Mouse (Mus musculus) CH12.LX (cell line): Measurements from ENCODE around the gene Ntsr1. TPM values are rescaled to one million over a fixed set of nuclear protein-coding genes. Genes with fewer than 3 reads are reported as not detected.

ENCODE experiments used
- DNase-seq: peaks from one replicate; pipeline ENCODE4 v3.0.0-alpha.2; 2013; ENCODE audit errors: extremely low read depth
- H3K27ac ChIP-seq: 2 replicates; pipeline ENCODE4 v1.5.1; 2012; ENCODE audit warnings: low read depth, mild to moderate bottlenecking, control low read depth, moderate library complexity; ENCODE audit not compliant: insufficient read depth
- H3K27me3 ChIP-seq: replicated peaks from 2 replicates; pipeline ENCODE3; 2012; ENCODE audit warnings: inconsistent platforms
- H3K36me3 ChIP-seq, 2 experiments: replicated peaks in 1 of 2; 2 replicates each; pipeline versions ENCODE3 to v1.6.1; 2012; ENCODE audit warnings: inconsistent platforms in 1 of 2, low read length in 1 of 2, mild to moderate bottlenecking in 1 of 2, mixed read lengths in 1 of 2, moderate library complexity in 1 of 2; ENCODE audit not compliant: control insufficient read depth in 1 of 2, insufficient read depth in 1 of 2
- H3K4me1 ChIP-seq, 2 experiments: 2 replicates each; pipeline ENCODE4 v1.6.1; 2012; ENCODE audit warnings: inconsistent platforms in 1 of 2, moderate library complexity in 1 of 2; ENCODE audit not compliant: insufficient read depth in 2 of 2, control insufficient read depth in 1 of 2
- H3K4me2 ChIP-seq: 2 replicates; pipeline ENCODE4 v1.6.1; 2012; ENCODE audit warnings: low read depth, mild to moderate bottlenecking, control low read depth; ENCODE audit not compliant: poor library complexity, insufficient read depth, severe bottlenecking
- H3K4me3 ChIP-seq, 3 experiments: fragments of 150-350 bp in 1 of 3; sonication (generic) in 1 of 3; replicated peaks in 1 of 3; 2 replicates each; pipeline versions ENCODE3 to v1.5.1; 2011 to 2012; ENCODE audit warnings: low read depth in 2 of 3, low read length in 2 of 3, mild to moderate bottlenecking in 2 of 3, moderate library complexity in 2 of 3, control low read depth in 1 of 3, improper control_type of control experiment in 1 of 3, inconsistent platforms in 1 of 3, mixed read lengths in 1 of 3; ENCODE audit not compliant: poor library complexity in 1 of 3
- H3K79me2 ChIP-seq: replicated peaks from 2 replicates; pipeline ENCODE4 v1.6.1; 2012; ENCODE audit warnings: mild to moderate bottlenecking, moderate library complexity; ENCODE audit not compliant: control insufficient read depth, poor library complexity, insufficient read depth, severe bottlenecking; ENCODE audit errors: extremely low read depth
- H3K9ac ChIP-seq: 2 replicates; pipeline ENCODE4 v1.6.1; 2012; ENCODE audit warnings: low read depth, mild to moderate bottlenecking, control low read depth, moderate library complexity; ENCODE audit not compliant: insufficient read depth
- H3K9me3 ChIP-seq: replicated peaks from 2 replicates; pipeline ENCODE3; 2012; ENCODE audit warnings: low read length, inconsistent platforms, mixed read lengths
- BHLHE40 ChIP-seq: IDR thresholded peaks from 2 replicates; pipeline ENCODE4 v1.6.1; 2011; ENCODE audit warnings: mild to moderate bottlenecking, low read depth, low read length, improper control_type of control experiment
- CHD2 ChIP-seq: IDR thresholded peaks from 2 replicates; pipeline ENCODE4 v1.6.1; 2011; ENCODE audit warnings: low read length, improper control_type of control experiment
- CTCF ChIP-seq, 2 experiments: IDR thresholded peaks in 1 of 2; conservative IDR thresholded peaks in 1 of 2; 2 replicates each; pipeline ENCODE4 v1.5.1; 2011 to 2012; ENCODE audit warnings: low read depth in 2 of 2, low read length in 2 of 2, improper control_type of control experiment in 1 of 2, inconsistent platforms in 1 of 2, mild to moderate bottlenecking in 1 of 2, moderate library complexity in 1 of 2
- ETS1 ChIP-seq: conservative IDR thresholded peaks from 2 replicates; pipeline ENCODE4 v1.6.1; 2012; ENCODE audit warnings: low read depth, mild to moderate bottlenecking, inconsistent platforms, low read length, improper control_type of control experiment, moderate library complexity
- GABPA ChIP-seq: IDR thresholded peaks from 2 replicates; pipeline ENCODE4 v1.6.1; 2012; ENCODE audit warnings: low read depth, low read length, improper control_type of control experiment, inconsistent platforms; ENCODE audit not compliant: insufficient replicate concordance
- KAT2A ChIP-seq: IDR thresholded peaks from 2 replicates; pipeline ENCODE4 v1.6.1; 2012; ENCODE audit warnings: low read length, improper control_type of control experiment, inconsistent platforms; ENCODE audit not compliant: insufficient replicate concordance
- MAX ChIP-seq: IDR thresholded peaks from 2 replicates; pipeline ENCODE4 v1.6.1; 2011; ENCODE audit warnings: low read length, improper control_type of control experiment
- MAZ ChIP-seq: IDR thresholded peaks from 2 replicates; pipeline ENCODE4 v1.6.1; 2012; ENCODE audit warnings: low read depth, mild to moderate bottlenecking, inconsistent platforms, low read length, improper control_type of control experiment, moderate library complexity
- MXI1 ChIP-seq: IDR thresholded peaks from 2 replicates; pipeline ENCODE4 v1.6.1; 2011; ENCODE audit warnings: mild to moderate bottlenecking, low read depth, low read length, improper control_type of control experiment
- MYC ChIP-seq: IDR thresholded peaks from 2 replicates; pipeline ENCODE4 v1.6.1; 2011; ENCODE audit warnings: low read depth, mild to moderate bottlenecking, improper control_type of control experiment, low read length
- POLR2A ChIP-seq: IDR thresholded peaks from 2 replicates; pipeline ENCODE4 v1.6.1; 2011; ENCODE audit warnings: low read depth, mild to moderate bottlenecking, improper control_type of control experiment, low read length
- RAD21 ChIP-seq: IDR thresholded peaks from 2 replicates; pipeline ENCODE4 v1.6.1; 2011; ENCODE audit warnings: low read depth, mild to moderate bottlenecking, low read length, improper control_type of control experiment, moderate library complexity
- SIN3A ChIP-seq: IDR thresholded peaks from 2 replicates; pipeline ENCODE4 v1.6.1; 2012; ENCODE audit warnings: low read length, improper control_type of control experiment, inconsistent platforms
- SMC3 ChIP-seq: IDR thresholded peaks from 2 replicates; pipeline ENCODE4 v1.6.1; 2011; ENCODE audit warnings: low read depth, low read length, improper control_type of control experiment
- TBP ChIP-seq: conservative IDR thresholded peaks from 2 replicates; pipeline ENCODE4 v1.6.1; 2011; ENCODE audit warnings: low read depth, low read length, improper control_type of control experiment
- TCF12 ChIP-seq: IDR thresholded peaks from 2 replicates; pipeline ENCODE4 v1.6.1; 2014; ENCODE audit warnings: low read depth, mild to moderate bottlenecking, inconsistent platforms, low read length, improper control_type of control experiment
- UBTF ChIP-seq: IDR thresholded peaks from 2 replicates; pipeline ENCODE4 v1.6.1; 2012; ENCODE audit warnings: low read depth, mild to moderate bottlenecking, inconsistent platforms, low read length, improper control_type of control experiment, moderate library complexity
- USF1 ChIP-seq: IDR thresholded peaks from 2 replicates; pipeline ENCODE4 v1.6.1; 2014; ENCODE audit warnings: low read depth, mild to moderate bottlenecking, inconsistent platforms, low read length, improper control_type of control experiment
- USF2 ChIP-seq: conservative IDR thresholded peaks from 2 replicates; pipeline ENCODE4 v1.6.1; 2011; ENCODE audit warnings: low read depth, low read length, improper control_type of control experiment
- dilution Hi-C: fragments of 300-500 bp; cut with MboI; formaldehyde crosslinking; loops from 2 replicates; pipeline ENCODE4 v1.14.3; 2020; ENCODE audit warnings: low sequenced_read_pairs; ENCODE audit not compliant: extremely low pct_unique_long_range_greater_than_20kb, extremely low pct_ligation_motif_present
- in situ Hi-C: fragments of 300-500 bp; cut with MboI; formaldehyde crosslinking; loops from 3 replicates; pipeline ENCODE4 v1.14.3; 2019; ENCODE audit warnings: low sequenced_read_pairs, low pct_ligation_motif_present, low pct_unique_long_range_greater_than_20kb, mixed read lengths
- polyA plus RNA-seq: library from polyadenylated mRNA; unstranded; fragments of >175 nt; gene quantifications from 2 replicates; pipeline ENCODE4 v1.2.1, GENCODE M21; 2012; ENCODE audit warnings: low read depth; ENCODE audit not compliant: insufficient read length
- total RNA-seq, 2 experiments: library from RNA; depleted of rRNA; stranded (reverse); fragments of 300-350 nt in 1 of 2; fragments of >200 nt in 1 of 2; gene quantifications; 2 replicates each; pipeline ENCODE4 v1.2.3; 2012 to 2014

The Ntsr1 gene
- total and polyA plus RNA-seq, 3 experiments, result not detected

DNA sequence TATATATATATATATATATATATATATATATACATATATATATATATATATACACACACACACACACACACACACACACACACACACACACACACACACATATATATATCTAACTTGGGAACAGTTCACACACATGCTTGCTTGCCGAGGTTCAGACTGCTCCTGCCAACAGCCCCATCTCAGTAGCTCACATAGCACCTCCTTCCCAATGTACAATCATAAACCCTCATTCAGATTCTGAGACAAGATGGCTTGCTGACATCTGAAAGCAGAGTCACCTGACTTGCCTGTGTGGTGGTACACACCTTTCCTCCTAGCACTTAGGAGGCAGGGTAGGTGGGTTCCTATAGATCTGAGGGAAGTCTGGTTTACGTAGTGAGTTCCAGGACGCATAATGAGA lies 52.6 kb downstream of the Ntsr1 start:
- H3K9me3 ChIP-seq, result no peaks in the 10 kb centered on the region
- DNase-seq, result no peak
- no peaks in the 10 kb centered on the region for H3K27me3 ChIP-seq
- H3K4me2 ChIP-seq, result no peak overlapping the region
- no peaks in the 10 kb centered on the region for H3K36me3 ChIP-seq
- no peak overlapping the region for H3K9ac ChIP-seq
- dilution Hi-C loops, result no loop called here
- H3K4me3 ChIP-seq, result no peak overlapping the region
- peaks cover 0 to 10% of the 10 kb centered on the region in 2 experiments; a peak in 2 of 4 replicates for H3K4me1 ChIP-seq
- no peak overlapping the region for H3K27ac ChIP-seq
- no peak for TF ChIP-seq USF2
- no peak for TF ChIP-seq CHD2
- TF ChIP-seq RAD21, result no peak
- TF ChIP-seq MYC, result no peak
- TF ChIP-seq BHLHE40, result no peak
- no peak for TF ChIP-seq USF1
- TF ChIP-seq POLR2A, result no peak
- no peak for TF ChIP-seq SIN3A
- no peak for TF ChIP-seq SMC3
- no peak for TF ChIP-seq TBP
- no peak for TF ChIP-seq TCF12
- no peak for TF ChIP-seq ETS1
- TF ChIP-seq MAZ, result no peak
- no peak for TF ChIP-seq KAT2A
- TF ChIP-seq GABPA, result no peak
- no peak for TF ChIP-seq MXI1
- TF ChIP-seq MAX, result no peak
- TF ChIP-seq UBTF, result no peak
- no peaks in the 10 kb centered on the region for H3K79me2 ChIP-seq
- in situ Hi-C loops, result no loop called here

DNA sequence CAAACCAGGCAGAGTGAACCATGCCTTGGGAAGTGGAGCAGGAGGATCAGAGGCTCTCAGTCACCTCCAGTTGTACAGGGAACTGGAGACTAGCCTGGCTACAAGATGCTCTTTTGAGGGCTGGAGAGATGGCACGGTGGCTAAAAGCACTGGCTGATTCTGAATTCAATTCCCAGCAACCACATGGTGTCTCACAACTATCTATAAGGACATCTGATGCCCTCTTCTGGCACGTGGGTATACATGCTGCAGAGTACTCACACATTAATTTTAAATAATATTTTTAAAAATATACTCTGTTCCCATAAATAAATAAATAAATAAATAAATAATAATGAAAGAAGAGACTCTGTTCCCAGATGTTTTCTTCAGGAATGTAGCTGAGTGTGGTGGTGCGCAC lies 55.4 kb downstream of the Ntsr1 start:
- dilution Hi-C loops, result no loop called here
- in situ Hi-C loops, result no loop called here
- Histone ChIP-seq H3K4me1 (peaks cover 0 to 13% of the 10 kb centered on the region in 2 experiments; a peak in 2 of 4 replicates), H3K9ac (no peak overlapping the region), H3K36me3 (no peaks in the 10 kb centered on the region), H3K4me2 (no peak overlapping the region), H3K27ac (no peak overlapping the region), H3K4me3 (no peak overlapping the region), H3K9me3 (no peaks in the 10 kb centered on the region), H3K79me2 (no peaks in the 10 kb centered on the region), H3K27me3 (no peaks in the 10 kb centered on the region)
- TF ChIP-seq CTCF (conservative IDR thresholded peaks at IDR 0.05 in 1 of 2, IDR thresholded peaks at IDR 0.05 in 1 of 2; ENCODE audit: low read depth in 2 of 2, low read length in 2 of 2) (peak in 1 of 2 experiments; percentile 66; a peak in 2 of 4 replicates), SMC3 (peak; percentile 56), MYC (peak; percentile 79; the same call in 1 of the 2 replicates), MAX (no peak), TCF12 (no peak), RAD21 (peak; percentile 48)
- no peak for DNase-seq
